Mouse (Mus musculus): Measurements from ENCODE around the gene Lamtor3. TPM values are rescaled to one million over a fixed set of nuclear protein-coding genes. Genes with fewer than 3 reads are reported as not detected.

The Lamtor3 gene
- polyA plus RNA-seq (2014; fragmentation: Illumina TruSeq; extraction: RNeasy Lipid Tissue Mini Kit (QIAGEN cat#74804); ENCODE audit: low read depth, low replicate concordance) = 79.3 TPM

GRCm38 (mm10) chr3:137918172-137918931 is at the start of gene Lamtor3:
TSS of gene Lamtor3 (plus strand) at chr3:137918506.

Other genes with a start within 250 kb of the Lamtor3 start
- not detected for gene Gm21962, start 247.0 kb upstream of the Lamtor3 start, polyA plus RNA-seq (2014; fragmentation: Illumina TruSeq; extraction: RNeasy Lipid Tissue Mini Kit (QIAGEN cat#74804); ENCODE audit: low read depth, low replicate concordance)
- 428 TPM for gene H2afz, start 54.0 kb upstream of the Lamtor3 start, polyA plus RNA-seq (2014; fragmentation: Illumina TruSeq; extraction: RNeasy Lipid Tissue Mini Kit (QIAGEN cat#74804); ENCODE audit: low read depth, low replicate concordance)
- gene Dnajb14, start 50.8 kb upstream of the Lamtor3 start, polyA plus RNA-seq (2014; fragmentation: Illumina TruSeq; extraction: RNeasy Lipid Tissue Mini Kit (QIAGEN cat#74804); ENCODE audit: low read depth, low replicate concordance) = 63.0 TPM
- gene Dapp1, start 63.0 kb downstream of the Lamtor3 start, polyA plus RNA-seq (2014; fragmentation: Illumina TruSeq; extraction: RNeasy Lipid Tissue Mini Kit (QIAGEN cat#74804); ENCODE audit: low read depth, low replicate concordance) = 9.0 TPM
- 0.93 TPM for gene 1110002E22Rik, start 146.5 kb downstream of the Lamtor3 start, polyA plus RNA-seq (2014; fragmentation: Illumina TruSeq; extraction: RNeasy Lipid Tissue Mini Kit (QIAGEN cat#74804); ENCODE audit: low read depth, low replicate concordance)
- gene Gm5105, start 148.9 kb downstream of the Lamtor3 start, polyA plus RNA-seq (2014; fragmentation: Illumina TruSeq; extraction: RNeasy Lipid Tissue Mini Kit (QIAGEN cat#74804); ENCODE audit: low read depth, low replicate concordance) = not detected
- gene Trmt10a, start 224.9 kb downstream of the Lamtor3 start, polyA plus RNA-seq (2014; fragmentation: Illumina TruSeq; extraction: RNeasy Lipid Tissue Mini Kit (QIAGEN cat#74804); ENCODE audit: low read depth, low replicate concordance) = 12.7 TPM
- 7.6 TPM for gene Mttp, start 226.5 kb downstream of the Lamtor3 start, polyA plus RNA-seq (2014; fragmentation: Illumina TruSeq; extraction: RNeasy Lipid Tissue Mini Kit (QIAGEN cat#74804); ENCODE audit: low read depth, low replicate concordance)

Data from adrenal gland, adult 10 weeks (tissue).